Mouse (Mus musculus) left cerebral cortex, postnatal 4 days (tissue): ENCODE results near the gene Rnf126. TPM values are rescaled to one million over a fixed set of nuclear protein-coding genes. Genes with fewer than 3 reads are reported as not detected.

ENCODE experiments used
- total RNA-seq, 2 experiments: library from RNA; stranded (reverse); gene quantifications; 2 replicates each; pipeline ENCODE4 v1.2.3; 2021

The Rnf126 gene
- total RNA-seq, 2 experiments from 2014 or later: 85.0 to 95.3 TPM

Other genes starting within 250 kb of the Rnf126 start
- gene Plpp2, start 233.2 kb downstream of the Rnf126 start, total RNA-seq: 1 to 10 TPM; 7.9 to 9.4 TPM
- 10 to 100 TPM; 51.2 to 56.5 TPM for gene Mier2, start 211.8 kb downstream of the Rnf126 start, total RNA-seq
- gene Theg, start 179.6 kb downstream of the Rnf126 start, total RNA-seq: not detected
- 10 to 100 TPM; 20.7 to 24.4 TPM for gene C2cd4c, start 152.9 kb downstream of the Rnf126 start, total RNA-seq
- gene Shc2, start 129.0 kb downstream of the Rnf126 start, total RNA-seq: 10 to 100 TPM; 46.0 to 49.8 TPM
- gene Odf3l2, start 121.2 kb downstream of the Rnf126 start, total RNA-seq: under 1 TPM; 0.38 to 0.40 TPM
- under 1 TPM; 0.72 to 0.84 TPM for gene Madcam1, start 102.4 kb downstream of the Rnf126 start, total RNA-seq
- gene Tpgs1, start 97.6 kb downstream of the Rnf126 start, total RNA-seq: 10 to 100 TPM; 57.0 to 59.9 TPM
- gene Cdc34, start 84.8 kb downstream of the Rnf126 start, total RNA-seq: 10 to 100 TPM; 59.6 to 61.5 TPM
- gene Gzmm, start 77.9 kb downstream of the Rnf126 start, total RNA-seq: 1 to 10 TPM; 2.6 to 3.3 TPM
- 100 to 1,000 TPM; 486 to 495 TPM for gene Bsg, start 62.5 kb downstream of the Rnf126 start, total RNA-seq
- 10 to 100 TPM; 47.4 to 53.8 TPM for gene Hcn2, start 50.3 kb downstream of the Rnf126 start, total RNA-seq
- 10 to 100 TPM; 44.8 to 51.8 TPM for gene Polrmt, start 20.4 kb downstream of the Rnf126 start, total RNA-seq
- 1 to 10 TPM; 1.3 to 1.7 TPM for gene Fgf22, start 11.9 kb downstream of the Rnf126 start, total RNA-seq
- gene Fstl3, start 10.3 kb upstream of the Rnf126 start, total RNA-seq: 1 to 10 TPM; 2.5 to 3.2 TPM
- under 1 TPM in 1 of 2 experiments, not detected in 1; 0.52 TPM for gene Prss57, start 24.0 kb upstream of the Rnf126 start, total RNA-seq
- gene Palm, start 26.6 kb upstream of the Rnf126 start, total RNA-seq: 100 to 1,000 TPM; 404 to 409 TPM
- gene Misp, start 54.0 kb upstream of the Rnf126 start, total RNA-seq: under 1 TPM; 0.46 to 0.76 TPM
- 10 to 100 TPM; 91.7 to 92.7 TPM for gene Ptbp1, start 87.5 kb upstream of the Rnf126 start, total RNA-seq
- 1 to 10 TPM; 6.9 to 7.0 TPM for gene Prtn3, start 107.5 kb upstream of the Rnf126 start, total RNA-seq
- gene Plppr3, start 107.7 kb upstream of the Rnf126 start, total RNA-seq: 100 to 1,000 TPM; 277 to 305 TPM
- gene Elane, start 119.3 kb upstream of the Rnf126 start, total RNA-seq: not detected
- gene Cfd, start 123.9 kb upstream of the Rnf126 start, total RNA-seq: not detected
- gene Med16, start 142.0 kb upstream of the Rnf126 start, total RNA-seq: 10 to 100 TPM; 56.4 to 59.6 TPM
- not detected for gene Gm26602, start 143.9 kb upstream of the Rnf126 start, total RNA-seq
- 1 to 10 TPM; 5.0 to 6.8 TPM for gene Kiss1r, start 150.0 kb upstream of the Rnf126 start, total RNA-seq
- 100 to 1,000 TPM; 307 to 309 TPM for gene R3hdm4, start 154.3 kb upstream of the Rnf126 start, total RNA-seq
- 1 to 10 TPM; 6.3 to 9.5 TPM for gene Arid3a, start 160.1 kb upstream of the Rnf126 start, total RNA-seq
- 10 to 100 TPM; 51.7 to 55.8 TPM for gene Wdr18, start 193.2 kb upstream of the Rnf126 start, total RNA-seq
- under 1 TPM; 0.12 to 0.30 TPM for gene Grin3b, start 203.8 kb upstream of the Rnf126 start, total RNA-seq
- 100 to 1,000 TPM; 117 to 127 TPM for gene Tmem259, start 217.4 kb upstream of the Rnf126 start, total RNA-seq
- gene Cnn2, start 221.6 kb upstream of the Rnf126 start, total RNA-seq: 10 to 100 TPM; 12.4 to 17.2 TPM
- 1 to 10 TPM; 7.2 to 8.1 TPM for gene Abca7, start 229.5 kb upstream of the Rnf126 start, total RNA-seq
- 1 to 10 TPM; 1.6 to 1.7 TPM for gene Arhgap45, start 249.7 kb upstream of the Rnf126 start, total RNA-seq